Mouse (Mus musculus): Measurements from ENCODE around the gene Igsf23.
"Not testable (repeated sequence)": the region's sequence is repeated elsewhere in the genome, so short reads cannot be mapped to it uniquely, and the experiment has no call there.

Igsf23 gene

DNA sequence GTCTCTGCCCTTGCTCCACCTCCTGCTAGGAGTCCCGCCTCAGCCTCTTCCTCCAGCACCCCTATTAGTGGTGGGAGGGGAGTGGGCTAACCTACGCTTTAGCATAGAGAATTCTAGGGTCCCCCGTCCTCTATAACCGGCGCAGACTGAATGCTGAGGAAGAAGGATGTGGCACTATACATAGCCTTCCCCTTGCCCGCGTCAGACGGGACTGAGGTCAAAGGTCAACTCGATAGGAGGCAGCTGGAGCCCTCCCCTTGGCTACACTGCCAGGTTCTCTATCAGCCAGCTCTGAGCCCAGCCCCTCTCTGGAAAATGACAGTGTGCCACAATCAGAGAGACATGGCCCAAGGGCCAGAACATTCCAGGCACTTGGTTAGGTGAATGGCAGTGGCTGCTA, at the start of gene Igsf23:
Igsf23 (minus strand) TSS at position 168 of the 400 bp plus-strand sequence.
- no peak for DNase-seq (ENCODE audit: low read depth, low spot score)

DNA sequence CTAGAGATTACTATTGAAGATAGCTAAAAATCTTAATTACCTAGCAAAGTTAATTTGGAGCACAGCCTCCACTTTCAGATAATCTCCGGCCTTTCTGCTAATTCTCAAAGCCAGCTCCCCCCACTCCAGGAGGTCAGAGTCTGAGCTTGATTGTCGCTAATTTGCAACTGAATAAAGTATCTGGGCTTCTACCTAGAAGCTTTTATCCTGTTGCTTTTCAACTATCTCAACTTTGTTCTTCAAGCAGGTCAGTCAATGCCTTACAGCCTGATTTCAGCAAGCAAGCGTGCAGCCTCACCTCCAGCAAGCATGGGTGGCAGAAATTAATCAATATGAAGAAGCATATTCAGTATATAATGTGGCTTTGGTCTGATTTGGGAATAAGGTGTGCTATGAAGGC, 46.2 kb upstream of the Igsf23 start:
- DNase-seq (ENCODE audit: low read depth, low spot score), result not testable (repeated sequence)

DNA sequence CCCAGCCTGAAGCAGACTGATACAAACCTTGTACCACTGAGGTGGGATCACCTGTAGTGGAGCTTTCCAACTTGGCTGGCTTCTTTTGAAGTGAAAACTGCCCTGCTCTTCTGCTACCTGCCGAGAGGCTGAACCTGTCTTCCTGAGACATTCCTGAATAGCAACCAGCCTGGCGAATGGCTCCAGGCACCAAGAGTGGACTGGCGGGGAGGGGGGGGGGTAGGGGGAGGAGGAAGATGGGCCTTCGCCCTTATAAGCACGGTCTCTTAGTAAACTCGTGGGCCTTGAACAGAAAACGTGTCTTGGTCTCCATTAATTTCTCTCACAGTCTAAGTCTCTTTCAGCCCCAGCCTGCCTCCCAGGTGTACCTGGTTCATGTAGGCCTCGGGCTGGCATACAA, 40.6 kb upstream of the Igsf23 start, which contains the start of gene Nlrp9b:
Nlrp9b (plus strand) TSS at position 301 of the 400 bp plus-strand sequence.
- not testable (repeated sequence) for DNase-seq (ENCODE audit: low read depth, low spot score)

DNA sequence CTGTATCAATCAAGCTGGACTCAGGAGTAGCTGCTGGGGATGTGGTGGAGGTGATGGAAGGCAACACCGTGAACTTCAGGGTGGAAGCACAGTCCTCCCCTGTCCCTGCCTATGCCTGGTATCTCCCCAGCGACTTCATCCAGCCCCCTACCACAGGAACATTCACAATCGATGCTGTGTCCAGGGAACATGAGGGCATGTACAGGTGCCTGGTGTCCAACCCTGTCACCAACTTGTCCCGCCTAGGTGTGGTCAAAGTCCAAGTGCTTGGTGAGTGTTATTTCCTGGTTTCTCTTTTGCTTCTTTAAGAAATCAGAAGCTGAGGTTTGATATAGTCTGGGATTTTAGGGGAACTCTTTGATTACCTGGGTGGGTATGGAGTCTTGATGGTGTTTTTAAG, 21.0 kb upstream of the Igsf23 start:
- no peak for DNase-seq (ENCODE audit: low read depth, low spot score)

DNA sequence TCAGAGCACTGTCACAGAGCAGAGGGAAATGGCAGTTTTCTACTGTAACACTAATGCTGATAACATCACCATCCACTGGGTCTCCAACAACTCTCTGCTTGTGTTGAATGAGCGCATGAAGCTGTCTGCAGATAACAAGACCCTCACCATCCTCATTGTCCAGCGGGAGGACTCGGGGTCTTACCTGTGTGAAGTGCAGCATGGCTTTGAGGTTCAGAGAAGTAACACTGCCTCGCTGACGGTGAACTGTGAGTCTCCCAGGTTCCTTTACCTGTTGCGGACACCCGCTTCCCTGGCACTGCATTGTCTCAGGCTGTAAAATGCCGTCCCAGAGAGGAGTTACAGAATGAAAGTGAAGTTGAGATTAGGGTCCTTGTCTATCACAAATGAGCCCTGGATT, 19.6 kb upstream of the Igsf23 start:
- no peak for DNase-seq (ENCODE audit: low read depth, low spot score)

DNA sequence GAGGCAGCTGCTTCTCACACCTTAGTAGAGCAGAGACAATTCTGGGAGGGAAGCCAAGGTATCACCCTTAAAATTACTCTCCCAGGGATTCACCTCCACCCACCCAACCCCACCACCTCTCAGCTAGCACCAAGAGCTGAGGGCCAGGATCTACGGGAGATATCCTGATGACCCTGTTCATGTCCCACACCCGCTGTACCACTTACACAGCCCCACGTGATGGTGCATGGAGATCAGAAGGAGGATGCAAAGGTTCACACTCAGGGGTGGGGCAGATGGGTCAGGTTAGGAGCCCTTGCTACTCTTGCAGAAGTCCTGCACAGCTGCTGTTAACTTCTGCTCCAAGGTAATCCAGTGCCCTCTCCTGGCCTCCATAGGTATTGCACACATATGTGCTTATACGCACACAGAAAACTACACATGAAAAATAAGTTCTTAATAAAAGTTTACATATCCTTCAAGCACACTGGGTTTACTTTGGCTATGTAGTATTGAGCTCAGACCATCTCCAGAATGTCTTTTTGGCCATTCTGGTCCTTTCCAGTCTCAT, 19.1 kb upstream of the Igsf23 start:
- DNase-seq (ENCODE audit: low read depth, low spot score), result no peak

DNA sequence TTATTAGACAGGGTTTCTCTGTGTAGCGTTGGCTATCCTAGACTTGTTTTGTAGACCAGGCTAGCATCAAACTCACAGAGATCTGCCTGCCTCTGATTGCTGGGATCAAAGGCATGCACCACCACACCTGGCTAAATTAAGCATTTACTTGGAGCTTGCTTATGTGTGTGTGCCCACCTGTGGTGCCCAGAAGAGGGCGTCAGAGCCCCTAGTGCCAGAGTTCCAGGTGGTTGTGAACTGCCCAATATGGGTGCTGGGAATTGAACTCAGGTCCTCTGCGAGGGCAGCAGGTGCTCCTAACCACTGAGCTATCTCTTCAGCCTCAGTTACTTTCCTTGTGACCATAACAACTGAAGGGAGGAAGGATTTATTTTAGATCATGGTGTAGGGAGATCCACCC, 18.6 kb upstream of the Igsf23 start:
- no peak for DNase-seq (ENCODE audit: low read depth, low spot score)

DNA sequence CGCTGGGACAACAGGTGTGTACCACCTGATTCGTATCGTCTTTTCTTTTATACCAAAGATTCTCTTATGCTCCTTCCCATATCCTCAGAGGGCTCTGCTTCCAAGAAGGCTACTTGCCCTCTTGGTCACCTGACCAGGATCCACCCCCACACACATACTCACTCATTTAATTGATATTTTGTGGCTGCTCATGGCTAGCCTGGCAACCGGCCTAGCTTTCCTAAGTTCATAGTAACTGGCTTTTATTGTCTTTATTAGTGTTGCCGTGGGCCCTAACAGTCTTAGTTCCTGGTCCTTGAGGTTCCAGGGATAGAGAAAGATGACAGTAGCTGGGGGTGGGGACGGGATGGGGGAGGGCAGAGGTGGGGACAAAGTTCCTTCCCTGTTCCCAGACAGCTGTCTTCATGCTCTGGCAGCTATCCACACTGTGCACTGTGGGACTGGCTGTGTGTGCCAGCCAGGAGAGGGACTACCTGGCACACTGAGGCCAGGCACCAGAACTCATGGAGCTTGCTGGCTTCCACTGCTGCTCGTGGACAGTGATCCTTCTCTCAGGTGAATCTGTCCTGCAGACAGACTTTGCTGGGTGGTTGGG, 14.5 kb upstream of the Igsf23 start, which contains the start of gene Ceacam20:
Ceacam20 (plus strand) TSS at position 428 of the 595 bp plus-strand sequence.
- DNase-seq (ENCODE audit: low read depth, low spot score), result no peak

DNA sequence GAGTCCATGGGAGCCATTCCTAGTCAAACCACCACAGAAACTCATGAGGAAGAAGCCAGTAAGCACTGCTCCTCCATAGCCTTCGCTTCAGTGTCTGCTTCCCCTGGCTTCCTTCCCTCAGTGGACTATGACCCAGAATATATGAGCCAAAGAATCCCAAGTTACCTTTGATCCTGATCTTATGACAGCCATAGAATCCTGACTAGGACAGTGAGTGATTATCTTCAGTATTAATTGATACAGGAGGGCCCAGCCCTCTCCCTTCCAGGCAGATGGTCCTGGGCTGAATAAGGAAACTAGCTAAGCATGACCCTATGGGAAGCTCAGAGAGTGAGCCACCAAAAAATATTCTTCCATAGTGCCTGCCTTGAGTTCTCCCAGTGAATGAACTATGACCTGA, 11.9 kb upstream of the Igsf23 start:
- DNase-seq (ENCODE audit: low read depth, low spot score), result no peak

DNA sequence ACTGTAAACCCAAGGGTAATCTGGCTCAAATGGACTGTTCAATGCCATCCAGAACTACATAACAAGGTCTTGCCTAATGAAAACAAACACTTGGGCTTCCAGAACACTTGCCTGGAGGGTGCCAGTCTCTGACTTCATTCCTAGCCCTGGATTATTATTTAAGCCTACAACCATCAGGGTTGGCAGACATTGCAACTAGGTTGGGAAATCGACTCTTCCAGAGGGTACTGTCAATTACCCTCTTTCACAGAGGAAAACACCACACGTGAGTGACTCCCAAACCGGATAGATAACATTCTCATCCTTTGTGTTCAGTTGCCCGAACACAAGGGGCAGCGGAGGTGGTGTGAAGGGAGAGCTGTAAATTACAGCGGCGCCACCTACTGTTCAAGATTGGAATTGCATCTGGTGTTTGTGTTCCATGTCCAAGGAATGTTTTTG, 5.8 kb upstream of the Igsf23 start:
- DNase-seq (ENCODE audit: low read depth, low spot score), result peak; percentile 92

DNA sequence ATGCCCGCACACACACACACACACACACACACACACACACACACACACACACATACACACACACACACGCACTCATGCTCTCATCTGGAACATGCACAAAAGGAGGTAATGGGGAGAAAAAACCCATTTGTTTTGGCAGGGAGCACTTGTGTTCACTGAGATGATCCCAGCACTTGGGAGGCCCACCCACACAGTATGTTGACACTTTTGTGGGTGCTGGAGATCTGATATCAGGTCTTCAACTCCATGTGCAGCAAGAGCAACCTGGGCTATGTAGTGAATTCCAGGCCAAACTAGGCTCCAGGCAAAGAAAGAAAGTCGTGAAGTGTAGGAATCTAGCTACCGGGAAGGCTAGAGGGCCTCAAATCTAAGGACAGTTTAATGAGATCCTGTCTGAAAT, 5.3 kb upstream of the Igsf23 start:
- no peak for DNase-seq (ENCODE audit: low read depth, low spot score)

DNA sequence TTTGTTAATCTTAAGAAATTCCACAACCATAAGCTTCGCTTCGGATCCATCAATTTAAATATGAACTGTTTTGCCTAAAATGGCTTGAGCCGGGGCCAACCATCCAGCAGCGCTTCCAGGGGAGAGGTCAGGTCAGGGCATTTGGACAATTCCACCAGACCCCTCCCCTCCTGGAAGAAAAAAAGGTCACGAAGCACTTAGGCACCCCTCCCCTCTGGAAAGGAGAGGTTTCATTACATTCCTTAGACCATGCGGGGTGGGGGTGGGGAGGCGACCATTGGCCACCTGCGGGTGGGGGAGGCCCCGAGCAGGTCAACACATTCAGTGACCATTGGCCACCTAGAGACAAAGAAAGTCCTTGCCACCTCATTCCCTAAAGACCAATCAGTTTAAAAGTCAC, 2.5 kb upstream of the Igsf23 start:
- no peak for DNase-seq (ENCODE audit: low read depth, low spot score)

DNA sequence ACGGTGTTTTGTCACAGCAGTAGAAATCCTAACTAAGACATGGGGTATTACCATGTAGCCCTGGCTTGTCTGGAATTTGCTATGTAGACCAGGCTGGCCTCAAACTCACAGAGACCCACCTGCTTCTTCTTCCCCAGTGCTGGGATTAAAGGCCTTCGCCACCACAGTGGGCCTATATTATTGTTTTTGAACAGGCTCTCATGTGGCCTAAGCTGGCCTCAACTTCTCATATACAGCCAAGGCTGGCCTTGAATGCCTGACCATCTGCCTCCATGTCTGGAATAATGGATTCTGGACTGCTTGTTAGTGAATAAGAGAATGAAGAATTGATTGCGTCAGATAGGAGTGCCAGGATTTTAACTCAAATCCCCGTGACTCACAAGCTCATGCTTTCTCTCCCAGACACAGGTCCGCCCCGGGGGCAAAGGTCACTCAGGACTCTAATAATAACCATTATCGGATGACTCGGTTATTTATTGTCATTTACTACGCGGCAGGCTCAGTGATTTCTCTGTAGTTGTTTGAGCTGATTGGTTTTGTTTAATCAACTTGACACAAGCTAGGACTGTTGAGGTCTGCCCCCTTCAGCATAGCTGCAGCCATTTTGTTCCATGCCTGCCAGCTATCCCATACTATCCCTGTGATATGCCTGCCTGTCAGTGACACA, 1.9 kb upstream of the Igsf23 start:
- no peak for DNase-seq (ENCODE audit: low read depth, low spot score)

DNA sequence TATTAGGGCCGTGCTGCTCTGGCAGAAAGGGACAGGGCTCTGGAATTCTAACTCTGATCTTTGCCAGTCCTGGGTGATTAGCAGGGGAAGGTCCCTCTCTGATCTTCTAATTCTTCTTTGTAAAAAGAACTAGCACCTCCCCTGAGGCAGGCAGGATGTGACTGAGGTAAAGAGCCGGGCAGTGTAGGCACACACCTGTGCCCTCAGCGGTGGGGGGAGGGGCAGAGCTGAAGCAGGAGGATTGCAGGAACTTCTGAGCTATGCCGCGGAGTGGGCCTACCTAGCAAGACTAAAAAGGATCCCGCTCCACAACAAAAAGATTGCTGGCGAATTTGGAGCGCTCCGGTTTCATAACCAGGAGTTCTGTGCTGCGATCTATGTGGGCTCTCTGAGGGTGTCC, 560 bp downstream of the Igsf23 start:
- no peak for DNase-seq (ENCODE audit: low read depth, low spot score)

DNA sequence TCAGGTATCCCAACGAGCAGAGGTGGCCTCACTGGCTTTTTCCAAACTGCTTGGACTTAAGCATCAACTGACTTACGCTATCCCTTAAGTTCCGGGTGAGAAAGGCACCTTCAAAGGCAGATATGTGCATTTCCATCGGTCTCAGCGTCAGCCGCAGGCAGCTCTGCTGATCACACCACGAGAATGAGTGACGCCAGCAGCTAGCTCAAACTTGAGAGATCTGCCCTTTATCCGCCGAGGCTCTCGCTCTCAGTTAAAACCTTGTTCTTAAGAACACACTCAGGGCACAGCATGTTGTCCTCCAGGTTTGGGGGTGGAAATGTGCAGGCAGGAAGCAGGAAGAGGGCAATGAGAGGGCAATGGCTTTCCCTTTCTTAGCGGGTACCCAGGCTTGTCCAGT, 1.6 kb downstream of the Igsf23 start:
- DNase-seq (ENCODE audit: low read depth, low spot score), result no peak

DNA sequence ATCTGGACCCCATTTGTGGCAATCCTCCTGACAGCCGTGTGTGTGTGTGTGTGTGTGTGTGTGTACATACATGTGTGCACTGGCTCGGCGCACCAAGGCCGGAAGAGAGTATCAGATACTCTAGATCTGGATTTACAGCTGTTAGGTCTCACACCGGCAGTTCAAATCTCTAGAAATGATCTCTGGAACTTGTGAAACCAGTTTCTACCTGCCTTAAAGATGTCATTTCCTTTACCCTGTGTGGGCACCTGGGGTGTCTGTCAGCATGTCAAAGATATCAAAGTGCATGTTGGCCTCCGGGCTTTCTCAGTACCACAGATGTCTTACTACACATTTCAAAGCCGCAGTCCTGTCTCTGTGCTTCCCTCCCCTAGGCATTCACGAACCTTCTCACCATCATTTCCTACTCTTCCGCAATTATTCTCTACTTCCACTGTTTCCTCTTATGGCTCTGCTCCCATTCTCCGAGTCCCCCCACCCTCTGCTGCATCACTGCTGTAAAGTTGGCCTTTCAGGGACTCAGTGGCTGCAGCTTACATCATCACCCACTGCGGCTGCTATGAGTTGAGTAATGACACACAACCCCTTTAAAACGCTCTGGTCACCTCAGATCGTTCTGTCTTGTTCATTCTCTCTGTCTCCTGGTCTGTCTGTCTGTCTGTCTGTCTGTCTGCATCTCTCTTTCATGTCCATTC, 4.6 kb downstream of the Igsf23 start:
- no peak for DNase-seq (ENCODE audit: low read depth, low spot score)

DNA sequence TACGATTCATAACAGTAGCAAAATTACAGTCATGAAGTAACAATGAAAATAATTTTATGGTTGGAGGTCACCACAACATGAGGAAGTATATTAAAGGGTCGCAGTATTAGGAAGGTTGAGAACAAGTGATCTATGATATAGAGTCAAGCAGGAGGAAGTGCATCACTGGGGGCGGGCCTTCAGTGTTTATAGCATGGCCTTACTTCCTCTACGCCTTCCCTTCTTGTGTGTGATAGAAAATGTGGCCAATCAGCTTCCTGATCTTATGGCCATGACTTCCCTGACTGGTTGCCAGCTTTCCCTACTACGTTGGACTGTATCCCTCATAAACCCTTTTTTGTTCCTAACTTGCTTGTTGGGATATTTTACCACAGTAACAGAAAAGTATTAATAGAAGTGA, 5.4 kb downstream of the Igsf23 start:
- DNase-seq (ENCODE audit: low read depth, low spot score), result no peak

DNA sequence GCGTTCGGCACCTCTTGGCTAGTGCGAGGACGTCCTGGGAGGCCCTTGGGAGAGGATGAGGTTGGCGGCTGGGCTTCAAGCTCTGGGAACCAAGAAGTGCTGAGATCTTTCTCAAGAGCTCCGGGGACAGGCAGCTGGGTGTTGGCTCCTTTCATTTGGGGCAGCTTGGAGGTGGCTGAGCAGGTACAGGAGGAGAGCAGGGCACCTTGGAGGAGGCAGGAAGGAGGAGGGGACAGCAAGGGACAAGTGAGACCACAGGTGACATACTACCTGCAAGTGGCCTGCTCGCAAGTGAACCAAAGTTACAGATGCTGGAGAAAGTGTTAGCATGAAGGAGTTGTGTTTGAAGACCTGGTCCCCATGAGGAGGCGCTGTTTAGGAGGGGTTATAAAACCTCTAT, 5.8 kb downstream of the Igsf23 start:
- no peak for DNase-seq (ENCODE audit: low read depth, low spot score)

DNA sequence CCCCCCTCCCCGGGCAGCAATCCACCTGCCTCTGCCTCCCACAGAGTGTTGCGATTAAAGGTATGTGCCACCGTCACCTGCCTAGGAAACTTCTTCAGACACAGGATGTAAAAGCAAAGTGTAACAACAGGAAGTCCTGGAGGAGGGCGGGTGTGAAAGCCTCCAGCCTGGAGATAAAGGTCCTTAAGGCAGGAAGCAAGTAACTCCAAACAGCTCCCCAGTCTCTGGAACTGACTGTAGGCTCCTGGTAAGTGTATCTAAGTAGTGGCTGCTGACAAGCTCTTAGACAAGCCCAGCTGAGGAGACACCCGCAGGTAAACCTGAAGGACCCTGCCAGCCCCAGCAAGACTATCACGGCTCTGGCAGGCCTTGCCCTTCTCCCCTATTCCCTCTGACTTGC, 10.3 kb downstream of the Igsf23 start:
- no peak for DNase-seq (ENCODE audit: low read depth, low spot score)

DNA sequence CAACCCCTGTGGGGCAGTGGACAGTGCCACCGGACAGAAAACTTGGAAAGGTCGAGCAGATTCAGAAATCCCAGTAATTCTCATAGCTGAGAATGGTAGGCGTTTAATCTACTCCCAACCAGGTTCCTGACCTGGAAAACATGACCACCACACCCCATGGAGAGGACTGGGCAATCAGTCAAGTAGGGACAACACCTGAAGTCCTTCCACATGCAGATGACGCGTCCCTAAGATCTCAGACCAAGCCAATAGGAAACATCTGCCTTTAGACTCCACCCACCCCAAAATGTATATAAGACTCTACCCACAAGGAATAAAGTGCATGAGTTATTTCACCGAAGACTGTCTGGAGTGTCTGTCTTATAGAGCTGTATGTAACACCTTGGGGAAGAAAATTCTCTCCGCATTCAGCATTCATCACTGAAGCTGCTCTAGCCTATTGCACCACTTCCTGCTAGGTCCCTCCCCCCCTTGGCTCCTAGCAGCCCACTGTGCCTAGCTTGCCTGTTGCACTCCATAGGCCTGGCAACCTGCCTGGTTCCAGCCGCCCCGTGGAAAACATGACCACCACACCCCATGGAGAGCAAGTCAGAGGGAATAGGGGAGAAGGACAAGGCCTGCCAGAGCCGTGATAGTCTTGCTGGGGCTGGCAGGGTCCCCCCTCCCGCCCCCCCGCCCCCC, 10.9 kb downstream of the Igsf23 start:
- peak; percentile 30 for DNase-seq (ENCODE audit: low read depth, low spot score)

DNA sequence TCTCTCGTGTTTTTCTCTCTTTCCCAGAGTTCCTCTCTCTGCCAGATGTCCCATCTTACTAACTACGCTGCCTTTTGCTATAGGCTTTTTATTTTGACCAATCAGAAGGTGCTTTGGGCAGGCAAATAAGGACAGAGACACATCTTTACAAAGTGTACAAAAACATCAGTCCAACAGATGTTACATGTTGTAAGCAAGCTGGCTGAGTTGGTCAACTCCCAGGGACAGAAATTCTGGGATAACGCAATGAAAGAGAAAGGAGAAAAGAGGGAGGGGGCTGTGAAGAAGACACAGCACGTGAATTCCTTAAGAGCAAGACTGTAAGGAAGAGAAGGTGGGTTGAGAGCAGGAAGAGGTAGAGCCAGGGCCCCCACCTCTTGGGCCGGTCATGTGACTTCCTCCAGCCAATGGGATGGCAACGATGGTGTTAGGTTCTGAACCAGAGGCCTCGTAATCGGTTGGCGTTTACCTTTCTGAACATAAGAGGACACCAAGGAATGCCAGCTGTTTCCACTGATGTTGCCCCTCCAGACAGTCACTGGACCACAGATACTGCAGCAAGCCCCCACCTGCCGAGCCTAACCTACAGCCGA, 13.2 kb downstream of the Igsf23 start:
- DNase-seq (ENCODE audit: low read depth, low spot score), result no peak

DNA sequence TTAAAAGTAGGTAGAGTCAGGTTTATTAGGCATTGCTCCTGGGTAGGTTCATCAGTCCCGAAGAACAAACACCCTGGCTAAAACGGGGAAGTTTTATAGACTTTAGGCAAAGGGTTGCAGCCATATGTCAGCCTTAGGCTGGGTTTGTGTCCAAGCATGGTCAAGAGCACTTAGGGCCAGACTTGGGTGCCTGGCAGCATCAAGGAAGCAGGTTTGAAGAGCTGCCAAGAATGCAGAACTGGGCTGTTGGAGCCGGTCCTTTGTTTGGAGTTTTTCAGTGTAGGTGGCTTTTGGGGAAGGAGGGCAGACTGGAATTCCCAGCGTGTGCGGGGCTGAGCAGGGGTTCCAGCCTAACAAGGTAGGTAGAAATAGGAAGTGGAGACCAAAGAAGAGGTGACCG, 14.6 kb downstream of the Igsf23 start:
- DNase-seq (ENCODE audit: low read depth, low spot score), result no peak
